Mouse (Mus musculus) testis, postnatal 14 days (tissue): ENCODE data around the gene C1qtnf2.
A peak's percentile ranks its signal among the peaks of the same experiment; 100 is the strongest.

Experiments used
- DNase-seq: peaks from one replicate; pipeline ENCODE4 v3.0.0; 2021; ENCODE audit warnings: low spot score

C1qtnf2 gene

GRCm38 (mm10) chr11:43474225-43474774 is at the start of gene C1qtnf2:
TSS of gene C1qtnf2 (plus strand) at chr11:43474276.
- DNase-seq: no peak

- no peak for DNase-seq
These were observed 49.7 kb upstream of the C1qtnf2 start for GRCm38 (mm10) chr11:43424386-43424785.

- DNase-seq: no peak
These were observed 48.8 kb upstream of the C1qtnf2 start for GRCm38 (mm10) chr11:43425166-43425709.

GRCm38 (mm10) chr11:43425824-43426413 is 48.2 kb upstream of the C1qtnf2 start, which contains the start of gene Pttg1:
TSS of gene Pttg1 (minus strand) at chr11:43426251.
- DNase-seq: peak; percentile 84

GRCm38 (mm10) chr11:43426414-43426884 is 47.6 kb upstream of the C1qtnf2 start:
- no peak for DNase-seq

- peak; percentile 82 for DNase-seq
These were observed 40.6 kb upstream of the C1qtnf2 start, which contains the start of gene Slu7 for GRCm38 (mm10) chr11:43433254-43434023. TSS of gene Slu7 (plus strand) at chr11:43433744.

- no peak for DNase-seq
These were observed 40.1 kb upstream of the C1qtnf2 start for GRCm38 (mm10) chr11:43434024-43434407.

GRCm38 (mm10) chr11:43441121-43441520 is 33.0 kb upstream of the C1qtnf2 start:
- no peak for DNase-seq

GRCm38 (mm10) chr11:43443183-43443582 is 30.9 kb upstream of the C1qtnf2 start:
- DNase-seq: no peak

GRCm38 (mm10) chr11:43449916-43450315 is 24.2 kb upstream of the C1qtnf2 start:
- DNase-seq: no peak

GRCm38 (mm10) chr11:43451322-43451721 is 22.8 kb upstream of the C1qtnf2 start:
- DNase-seq: no peak

GRCm38 (mm10) chr11:43452266-43452665 is 21.8 kb upstream of the C1qtnf2 start:
- DNase-seq: no peak

- DNase-seq: no peak
These were observed 10.9 kb upstream of the C1qtnf2 start for GRCm38 (mm10) chr11:43463204-43463603.

- DNase-seq: peak; percentile 27
These were observed 4.0 kb upstream of the C1qtnf2 start for GRCm38 (mm10) chr11:43470118-43470517.

GRCm38 (mm10) chr11:43470881-43471820 is 2.9 kb upstream of the C1qtnf2 start:
- DNase-seq: no peak

- DNase-seq: no peak
These were observed 961 bp upstream of the C1qtnf2 start for GRCm38 (mm10) chr11:43473115-43473514.

GRCm38 (mm10) chr11:43473635-43474224 is 346 bp upstream of the C1qtnf2 start:
- no peak for DNase-seq

GRCm38 (mm10) chr11:43479376-43479775 is 5.3 kb downstream of the C1qtnf2 start:
- DNase-seq: no peak

- DNase-seq: no peak
These were observed 6.5 kb downstream of the C1qtnf2 start for GRCm38 (mm10) chr11:43480561-43480960.

- DNase-seq: no peak
These were observed 7.8 kb downstream of the C1qtnf2 start for GRCm38 (mm10) chr11:43481672-43482522.
